Mouse (Mus musculus) hindbrain, embryonic 13.5 days (tissue): ENCODE results near the gene Exoc3l. TPM values are rescaled to one million over a fixed set of nuclear protein-coding genes. Genes with fewer than 3 reads are reported as not detected.

ENCODE experiments used
- ATAC-seq: fragments of 200-750 bp; cut with Nextera tagmentation; 2 replicates; pipeline ENCODE4 v1.8.0; 2017; ENCODE audit warnings: moderate TSS enrichment; ENCODE audit not compliant: low FRiP score
- H3K27ac ChIP-seq: fragments of 300-500 bp; sonication (generic); 2 replicates; pipeline ENCODE4 v1.5.1; 2015; ENCODE audit warnings: inconsistent platforms, mild to moderate bottlenecking, moderate library complexity
- H3K27me3 ChIP-seq: fragments of 300-500 bp; sonication (generic); 2 replicates; pipeline ENCODE4 v1.6.1; 2015; ENCODE audit warnings: mild to moderate bottlenecking, inconsistent platforms
- H3K36me3 ChIP-seq: fragments of 300-500 bp; sonication (generic); 2 replicates; pipeline ENCODE4 v1.6.1; 2015; ENCODE audit warnings: mild to moderate bottlenecking, inconsistent platforms
- H3K4me1 ChIP-seq: fragments of 300-500 bp; sonication (generic); replicated peaks from 2 replicates; pipeline ENCODE4 v1.6.1; 2015; ENCODE audit warnings: inconsistent platforms
- H3K4me2 ChIP-seq: fragments of 300-500 bp; sonication (generic); 2 replicates; pipeline ENCODE4 v1.6.1; 2015; ENCODE audit warnings: inconsistent platforms, mild to moderate bottlenecking, moderate library complexity
- H3K4me3 ChIP-seq: fragments of 300-500 bp; sonication (generic); 2 replicates; pipeline ENCODE4 v1.5.1; 2015; ENCODE audit warnings: mild to moderate bottlenecking, inconsistent platforms
- H3K9ac ChIP-seq: fragments of 300-500 bp; sonication (generic); 2 replicates; pipeline ENCODE4 v1.6.1; 2015; ENCODE audit warnings: mild to moderate bottlenecking, inconsistent platforms
- H3K9me3 ChIP-seq: fragments of 300-500 bp; sonication (generic); 2 replicates; pipeline ENCODE4 v1.6.1; 2016; ENCODE audit warnings: inconsistent platforms
- WGBS: fragments of 180-500 bp; shearing (Covaris S2); methylation state at CpG from one replicate; pipeline ENCODE4 v1.1.7; 2015; 5-methylcytosine and 5-hydroxymethylcytosine counted together
- polyA plus RNA-seq: library from polyadenylated mRNA; unstranded; fragments of >200 nt; fragmentation: Nextera tagmentation; extraction: Ambion mirVana; gene quantifications from 2 replicates; pipeline ENCODE4 v1.2.1, GENCODE M21; 2015

The Exoc3l gene
- polyA plus RNA-seq = 14.3 and 14.6 TPM in 2 replicates

- 0 out of 2 replicates have a peak within 1 kb of the TSS, but pooled peaks have one; percentile 98 for H3K9ac ChIP-seq
- no peaks in the 10 kb centered on the region for H3K9me3 ChIP-seq
- H3K4me3 ChIP-seq = peak within 1 kb of the TSS; percentile 100
- H3K4me2 ChIP-seq = peak within 1 kb of the TSS; percentile 99
- 61% methylated on average over 11 of the region's 11 CpGs for WGBS
- peaks cover 32% of the 10 kb centered on the region for H3K4me1 ChIP-seq
- peaks cover 22% of the 10 kb centered on the region for H3K36me3 ChIP-seq
- no peak within 1 kb of the TSS for H3K27ac ChIP-seq
- no peak for ATAC-seq
- peaks cover 19% of the 10 kb centered on the region for H3K27me3 ChIP-seq
These were observed at the start of gene Exoc3l for GRCm38 (mm10) chr8:105295895-105296573. Exoc3l (minus strand) TSS chr8:105296101.

GRCm38 (mm10) chr8:105345061-105345975 is 49.4 kb upstream of the Exoc3l start:
- Histone ChIP-seq H3K36me3 (no peaks in the 10 kb centered on the region), H3K9me3 (no peaks in the 10 kb centered on the region), H3K4me1 (peaks cover 46% of the 10 kb centered on the region), H3K4me3 (no peak overlapping the region), H3K9ac (no peak overlapping the region), H3K4me2 (no peak overlapping the region), H3K27me3 (peaks cover 19% of the 10 kb centered on the region), H3K27ac (no peak overlapping the region)
- no peak for ATAC-seq
- 73% methylated on average over 7 of the region's 7 CpGs for WGBS

GRCm38 (mm10) chr8:105343791-105344574 is 48.1 kb upstream of the Exoc3l start:
- H3K4me2 ChIP-seq = no peak overlapping the region
- 82% methylated on average over 8 of the region's 8 CpGs for WGBS
- H3K36me3 ChIP-seq = no peaks in the 10 kb centered on the region
- peaks cover 19% of the 10 kb centered on the region for H3K27me3 ChIP-seq
- no peak overlapping the region for H3K4me3 ChIP-seq
- 0 out of 2 replicates have a peak overlapping the region, but pooled peaks have one; percentile 13 for H3K9ac ChIP-seq
- peaks cover 35% of the 10 kb centered on the region for H3K4me1 ChIP-seq
- H3K9me3 ChIP-seq = no peaks in the 10 kb centered on the region
- H3K27ac ChIP-seq = no peak overlapping the region
- no peak for ATAC-seq

- Histone ChIP-seq H3K9me3 (no peaks in the 10 kb centered on the region), H3K4me2 (no peak overlapping the region), H3K27ac (no peak overlapping the region), H3K9ac (no peak overlapping the region), H3K4me3 (no peak overlapping the region), H3K27me3 (peaks cover 19% of the 10 kb centered on the region), H3K36me3 (no peaks in the 10 kb centered on the region), H3K4me1 (peaks cover 28% of the 10 kb centered on the region)
- no peak for ATAC-seq
- WGBS = 83% methylated on average over 4 of the region's 4 CpGs
These were observed 46.9 kb upstream of the Exoc3l start for GRCm38 (mm10) chr8:105342768-105343167.

- no peaks in the 10 kb centered on the region for H3K9me3 ChIP-seq
- peaks cover under 1% of the 10 kb centered on the region; the same call in 1 of the 2 replicates for H3K36me3 ChIP-seq
- no peak overlapping the region for H3K4me2 ChIP-seq
- H3K27ac ChIP-seq = no peak overlapping the region
- H3K4me3 ChIP-seq = no peak overlapping the region
- H3K4me1 ChIP-seq = peaks cover 15% of the 10 kb centered on the region; the same call in 1 of the 2 replicates
- WGBS = 47% methylated on average over 8 of the region's 8 CpGs
- peaks cover 9% of the 10 kb centered on the region for H3K27me3 ChIP-seq
- H3K9ac ChIP-seq = no peak overlapping the region
- no peak for ATAC-seq
These were observed 45.5 kb upstream of the Exoc3l start for GRCm38 (mm10) chr8:105341399-105341798.

DNA sequence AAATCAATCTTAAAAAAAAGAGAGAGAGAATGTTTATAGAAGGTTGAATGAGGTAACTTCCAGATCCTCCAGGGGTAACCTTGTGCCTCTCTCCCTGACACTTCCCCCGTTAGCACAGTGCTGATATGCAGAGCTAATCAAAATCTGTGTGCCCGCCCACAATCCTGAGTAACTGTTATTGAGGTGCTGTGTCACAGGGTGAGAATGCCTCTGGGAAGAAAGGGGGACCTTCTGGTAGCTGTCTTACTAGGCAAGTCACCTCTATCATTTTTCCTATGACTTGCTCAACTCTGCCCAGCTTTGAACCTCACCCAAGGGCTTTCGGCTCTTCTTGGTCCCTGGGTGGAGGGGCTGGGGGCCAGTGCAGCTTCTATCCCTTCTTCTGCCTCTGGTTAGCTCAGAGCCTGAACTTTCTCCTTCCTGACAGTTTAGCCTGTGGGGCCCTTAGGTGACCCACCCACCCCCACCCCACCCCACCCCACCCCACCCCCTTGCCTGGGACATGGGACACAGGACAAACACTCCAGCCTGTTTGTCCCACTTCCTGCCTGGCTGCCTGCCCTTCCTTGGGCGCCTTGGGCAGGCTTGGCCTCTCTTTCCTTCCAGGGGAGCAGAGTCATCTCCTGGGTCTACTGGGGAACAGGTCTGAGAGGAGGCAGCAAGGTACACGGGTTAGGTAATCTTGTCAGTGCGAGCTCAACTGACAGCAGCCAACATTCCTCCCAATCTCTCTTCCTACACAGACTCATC is 44.2 kb upstream of the Exoc3l start:
- H3K4me1 ChIP-seq = peaks cover 7% of the 10 kb centered on the region; the same call in 1 of the 2 replicates
- ATAC-seq = no peak
- H3K9ac ChIP-seq = no peak overlapping the region; the same call in 1 of the 2 replicates
- H3K9me3 ChIP-seq = no peaks in the 10 kb centered on the region
- WGBS = 86% methylated on average over 6 of the region's 6 CpGs
- H3K4me3 ChIP-seq = no peak overlapping the region
- no peak overlapping the region for H3K27ac ChIP-seq
- no peak overlapping the region for H3K4me2 ChIP-seq
- H3K27me3 ChIP-seq = peaks cover 4% of the 10 kb centered on the region; the same call in 1 of the 2 replicates
- peaks cover 4% of the 10 kb centered on the region for H3K36me3 ChIP-seq

- no peak overlapping the region for H3K27ac ChIP-seq
- H3K27me3 ChIP-seq = peaks cover 4% of the 10 kb centered on the region; the same call in 1 of the 2 replicates
- no peaks in the 10 kb centered on the region for H3K9me3 ChIP-seq
- H3K36me3 ChIP-seq = peaks cover 13% of the 10 kb centered on the region
- ATAC-seq = no peak
- no peak overlapping the region for H3K9ac ChIP-seq
- WGBS = 70% methylated on average over 4 of the region's 4 CpGs
- peaks cover 7% of the 10 kb centered on the region; the same call in 1 of the 2 replicates for H3K4me1 ChIP-seq
- H3K4me2 ChIP-seq = no peak overlapping the region
- H3K4me3 ChIP-seq = no peak overlapping the region
These were observed 43.1 kb upstream of the Exoc3l start for GRCm38 (mm10) chr8:105338992-105339391.

DNA sequence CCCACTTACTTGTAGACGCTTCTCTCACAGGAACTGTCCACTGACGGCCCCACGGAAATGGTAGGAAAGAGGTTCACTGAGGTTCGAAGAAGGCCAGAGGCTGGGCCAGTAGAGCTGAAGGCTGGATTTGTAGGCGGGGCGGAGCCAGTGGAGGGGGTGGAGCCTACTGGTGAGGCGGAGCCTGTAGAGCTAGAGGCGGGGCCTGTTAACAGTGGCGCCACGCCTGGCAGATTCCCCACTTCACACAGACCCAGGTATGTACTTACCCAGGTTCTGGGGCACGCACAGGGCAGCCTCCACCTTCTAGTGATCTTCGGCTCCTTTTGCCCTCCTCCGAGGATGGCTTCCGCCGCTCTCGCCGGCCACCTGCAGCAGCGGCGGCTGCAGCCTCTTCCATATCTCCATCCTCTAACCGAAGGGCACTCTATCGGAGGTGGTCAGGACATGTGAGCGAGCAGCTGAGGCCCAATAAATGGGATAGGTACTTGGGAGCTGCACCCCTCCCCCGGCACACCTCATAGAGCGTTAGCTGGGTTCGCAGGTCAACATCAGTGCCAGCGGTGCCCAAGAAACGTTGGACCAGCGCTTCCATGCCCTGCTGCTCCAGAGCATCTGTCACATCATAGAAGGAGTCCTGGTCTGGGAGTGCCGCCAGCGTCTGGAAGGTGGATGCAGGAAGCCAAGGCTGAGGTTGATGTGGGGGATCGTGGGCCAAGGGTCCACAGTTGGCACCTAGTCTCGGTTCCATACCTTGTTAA is 40.7 kb upstream of the Exoc3l start:
- Histone ChIP-seq H3K9me3 (no peaks in the 10 kb centered on the region), H3K27ac (no peak overlapping the region), H3K4me3 (0 out of 2 replicates have a peak overlapping the region, but pooled peaks have one; percentile 7), H3K9ac (no peak overlapping the region), H3K36me3 (peaks cover 33% of the 10 kb centered on the region), H3K4me1 (peaks cover 6% of the 10 kb centered on the region; the same call in 1 of the 2 replicates), H3K27me3 (peaks cover 4% of the 10 kb centered on the region; the same call in 1 of the 2 replicates), H3K4me2 (peak overlapping the region; percentile 23)
- ATAC-seq = 0 out of 2 replicates have a peak, but pooled peaks have one; percentile 1
- WGBS = 51% methylated on average over 32 of the region's 32 CpGs

GRCm38 (mm10) chr8:105332523-105332922 is 36.6 kb upstream of the Exoc3l start:
- Histone ChIP-seq H3K4me2 (no peak overlapping the region), H3K27me3 (peaks cover 3% of the 10 kb centered on the region; the same call in 1 of the 2 replicates), H3K27ac (no peak overlapping the region), H3K36me3 (peaks cover 70% of the 10 kb centered on the region), H3K9ac (no peak overlapping the region), H3K9me3 (no peaks in the 10 kb centered on the region), H3K4me1 (peaks cover 7% of the 10 kb centered on the region), H3K4me3 (no peak overlapping the region)
- WGBS = 84% methylated on average over 2 of the region's 2 CpGs
- no peak for ATAC-seq

DNA sequence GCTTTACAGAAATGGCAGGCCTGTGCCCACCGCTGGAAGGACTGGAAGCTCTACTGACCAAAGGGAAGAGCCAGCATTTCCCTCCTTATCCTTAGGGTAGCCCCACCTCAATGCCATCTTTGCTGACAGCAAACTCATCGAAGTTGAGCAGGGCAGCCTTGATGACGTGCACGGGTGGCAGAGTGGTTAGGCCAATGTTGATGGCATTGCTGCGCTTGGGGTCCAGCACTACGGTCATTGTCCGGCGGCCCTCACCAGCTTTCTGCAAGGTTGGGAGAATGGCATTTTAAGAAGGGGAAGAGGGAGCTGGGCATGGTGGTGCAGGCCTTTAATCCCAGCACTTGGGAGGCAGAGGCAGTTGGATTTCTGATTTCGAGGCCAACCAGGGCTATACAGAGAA is 36.0 kb upstream of the Exoc3l start:
- WGBS = 96% methylated on average over 9 of the region's 9 CpGs
- ATAC-seq = no peak
- peaks cover 70% of the 10 kb centered on the region for H3K36me3 ChIP-seq

More for the DNA sequence above, 36.0 kb upstream of the Exoc3l start:
- H3K27me3 ChIP-seq = no peaks in the 10 kb centered on the region
- H3K9ac ChIP-seq = no peak overlapping the region
- no peak overlapping the region for H3K4me3 ChIP-seq
- no peak overlapping the region for H3K27ac ChIP-seq
- no peaks in the 10 kb centered on the region for H3K9me3 ChIP-seq
- H3K4me2 ChIP-seq = no peak overlapping the region
- peaks cover 13% of the 10 kb centered on the region for H3K4me1 ChIP-seq
